Mouse (Mus musculus) heart, postnatal 25 days (tissue): ENCODE results near the gene Cnih2. TPM values are rescaled to one million over a fixed set of nuclear protein-coding genes. Genes with fewer than 3 reads are reported as not detected.
"Not testable (repeated sequence)": the region's sequence is repeated elsewhere in the genome, so short reads cannot be mapped to it uniquely, and the experiment has no call there.

ENCODE experiments used
- DNase-seq: peaks from one replicate; pipeline ENCODE4 v3.0.0; 2022; ENCODE audit warnings: low spot score
- intact Hi-C: fragments of 180-260 bp; cut with DNase I; formaldehyde crosslinking; loops from one replicate; pipeline ENCODE4 v1.15.1; 2025
- total RNA-seq, 2 experiments: library from RNA; stranded (reverse); gene quantifications; 2 replicates each; pipeline ENCODE4 v1.2.3; 2021

Gene Cnih2
- total RNA-seq, 2 experiments from 2014 or later = 0.18 TPM; not detected in 1

DNA sequence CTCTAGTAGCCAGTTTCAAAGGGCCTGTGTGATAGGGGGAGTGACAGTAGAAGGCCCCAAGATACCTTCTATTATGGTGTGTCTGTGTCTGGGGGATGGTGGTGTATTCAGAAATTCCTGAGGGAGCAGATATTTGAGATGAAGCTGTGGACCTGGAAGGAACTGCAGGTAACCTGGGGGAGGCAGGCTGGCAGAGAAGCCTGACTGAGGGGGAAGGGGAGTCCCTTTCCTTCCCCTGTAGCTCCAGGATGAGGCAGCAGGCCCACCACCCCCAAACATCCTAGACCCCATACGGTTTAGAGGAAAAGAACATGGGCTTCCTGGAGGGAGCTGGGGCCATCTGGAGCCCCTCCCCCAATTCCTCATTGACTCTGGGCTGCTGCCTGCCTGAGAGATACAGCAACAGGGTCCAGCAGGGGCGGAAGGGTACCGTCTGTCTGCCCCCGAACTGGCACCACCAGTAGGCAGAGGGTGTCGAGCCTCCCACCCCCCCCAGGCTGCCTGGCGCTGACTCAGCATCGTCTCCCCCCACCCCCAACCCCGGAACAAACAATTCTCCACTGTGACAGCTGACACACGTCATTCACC is 2.3 kb downstream of the Cnih2 start:
- intact Hi-C loops = loop anchor here (2.0 kb wide), 1 partner anchor 43 kb away; no protein-coding TSS in a partner anchor
- DNase-seq = no peak

- intact Hi-C loops = loop anchor here (2.0 kb wide), 1 partner anchor 44 kb away; no protein-coding TSS in a partner anchor
- DNase-seq = no peak
These were observed 3.4 kb downstream of the Cnih2 start for GRCm38 (mm10) chr19:5094746-5095417.

GRCm38 (mm10) chr19:5094243-5094632 is 4.1 kb downstream of the Cnih2 start:
- intact Hi-C loops = loop anchor here (2.0 kb wide), 1 partner anchor 45 kb away; no protein-coding TSS in a partner anchor
- peak; percentile 70 for DNase-seq

- DNase-seq = no peak
- intact Hi-C loops = loop anchor here (2.0 kb wide), 1 partner anchor 45 kb away; no protein-coding TSS in a partner anchor
These were observed 4.7 kb downstream of the Cnih2 start for GRCm38 (mm10) chr19:5093481-5094242.

DNA sequence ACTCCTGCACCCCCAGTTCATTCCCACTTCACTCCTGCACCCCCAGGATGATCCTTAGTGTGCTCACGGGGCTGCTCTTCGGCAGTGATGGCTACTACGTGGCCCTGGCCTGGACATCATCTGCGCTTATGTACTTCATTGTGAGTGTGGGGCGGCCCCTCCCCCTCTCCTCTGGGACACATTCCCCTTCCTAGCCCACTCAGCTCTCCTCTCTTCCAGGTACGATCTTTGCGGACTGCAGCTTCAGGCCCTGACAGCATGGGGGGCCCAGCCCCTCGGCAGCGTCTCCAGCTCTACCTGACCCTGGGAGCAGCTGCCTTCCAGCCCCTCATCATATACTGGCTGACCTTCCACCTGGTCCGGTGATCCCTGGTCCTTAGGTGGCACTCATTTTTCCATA is 6.2 kb downstream of the Cnih2 start:
- no peak for DNase-seq
- intact Hi-C loops = no loop called here

DNA sequence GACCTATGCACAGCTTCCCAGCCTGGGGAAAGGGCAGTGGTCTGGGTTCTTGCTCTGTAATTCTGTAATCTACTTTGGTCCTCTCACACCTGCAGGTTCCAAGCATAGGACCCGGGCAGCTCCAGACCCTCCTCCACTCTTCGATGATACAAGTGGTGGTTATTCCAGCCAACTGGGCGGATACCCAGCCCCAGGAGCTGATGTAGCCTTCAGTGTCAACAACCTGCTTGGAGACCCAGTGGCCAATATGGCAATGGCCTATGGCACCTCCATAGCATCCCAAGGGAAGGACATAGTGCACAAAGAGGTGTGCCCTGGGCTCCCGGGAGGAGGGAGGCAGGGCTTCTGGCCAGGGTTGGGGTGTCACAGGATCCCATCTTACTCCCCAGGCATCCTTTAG is 9.0 kb downstream of the Cnih2 start:
- intact Hi-C loops = loop anchor here (2.0 kb wide), 1 partner anchor 17 kb away; the partner anchor contains the start of gene Rab1b

GRCm38 (mm10) chr19:5087884-5088728 is 10.2 kb downstream of the Cnih2 start, which contains the start of gene Yif1a:
Gene Yif1a (plus strand): TSS chr19:5088538.
- intact Hi-C loops = loop anchor here (2.0 kb wide), 1 partner anchor 19 kb away; the partner anchor contains the start of gene Rab1b

More for the DNA sequence above, 9.0 kb downstream of the Cnih2 start:
- DNase-seq = no peak

GRCm38 (mm10) chr19:5086533-5086932 is 11.8 kb downstream of the Cnih2 start:
- DNase-seq, intact Hi-C loops: not testable (repeated sequence)

More at GRCm38 (mm10) chr19:5087884-5088728, 10.2 kb downstream of the Cnih2 start, which contains the start of gene Yif1a:
- DNase-seq = peak; percentile 94

- intact Hi-C loops = no loop called here
- no peak for DNase-seq
These were observed 13.0 kb downstream of the Cnih2 start, which contains the start of gene Tmem151a for GRCm38 (mm10) chr19:5085145-5085863. Gene Tmem151a (minus strand): TSS chr19:5085531.

GRCm38 (mm10) chr19:5084834-5085144 is 13.5 kb downstream of the Cnih2 start:
- intact Hi-C loops = loop anchor here (5.0 kb wide), 1 partner anchor 37 kb away; no protein-coding TSS in a partner anchor
- DNase-seq = no peak

GRCm38 (mm10) chr19:5083961-5084833 is 14.1 kb downstream of the Cnih2 start:
- DNase-seq = no peak
- intact Hi-C loops = loop anchor here (5.0 kb wide), 1 partner anchor 37 kb away; no protein-coding TSS in a partner anchor

DNA sequence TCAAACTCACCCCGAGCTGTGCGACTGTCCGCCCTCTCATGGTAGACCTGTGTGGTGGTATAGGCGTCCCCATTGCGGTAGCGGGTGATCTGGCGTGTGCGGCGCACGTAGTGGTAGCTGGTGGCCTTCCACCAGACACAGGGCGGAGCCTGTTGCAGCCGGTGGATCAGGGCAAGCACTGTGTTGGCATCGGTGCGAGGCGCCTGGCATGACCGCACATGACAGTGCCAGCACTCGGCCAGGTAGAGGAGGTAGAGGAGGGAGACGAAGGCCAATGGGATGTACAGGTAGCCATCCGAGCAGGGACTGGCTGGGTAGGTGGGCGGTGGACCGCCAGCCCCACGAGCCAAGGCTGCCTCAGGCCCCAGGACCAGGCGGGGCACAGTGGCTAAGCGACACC is 15.7 kb downstream of the Cnih2 start:
- intact Hi-C loops = loop anchor here (5.0 kb wide), 1 partner anchor 35 kb away; no protein-coding TSS in a partner anchor
- no peak for DNase-seq

- intact Hi-C loops = loop anchor here (5.0 kb wide), 1 partner anchor 35 kb away; no protein-coding TSS in a partner anchor
- DNase-seq = no peak
These were observed 16.3 kb downstream of the Cnih2 start for GRCm38 (mm10) chr19:5082005-5082404.

GRCm38 (mm10) chr19:5079279-5079678 is 19.0 kb downstream of the Cnih2 start:
- intact Hi-C loops = no loop called here

GRCm38 (mm10) chr19:5073518-5073917 is 24.8 kb downstream of the Cnih2 start:
- intact Hi-C loops = loop anchor here (1.0 to 2.0 kb wide), 2 partner anchors 17 to 59 kb away; no protein-coding TSS in a partner anchor
- DNase-seq = no peak

More at GRCm38 (mm10) chr19:5079279-5079678, 19.0 kb downstream of the Cnih2 start:
- no peak for DNase-seq

- intact Hi-C loops = loop anchor here (1.0 to 2.0 kb wide), 2 partner anchors 17 to 58 kb away; no protein-coding TSS in a partner anchor
- no peak for DNase-seq
These were observed 25.3 kb downstream of the Cnih2 start for GRCm38 (mm10) chr19:5073028-5073427.

DNA sequence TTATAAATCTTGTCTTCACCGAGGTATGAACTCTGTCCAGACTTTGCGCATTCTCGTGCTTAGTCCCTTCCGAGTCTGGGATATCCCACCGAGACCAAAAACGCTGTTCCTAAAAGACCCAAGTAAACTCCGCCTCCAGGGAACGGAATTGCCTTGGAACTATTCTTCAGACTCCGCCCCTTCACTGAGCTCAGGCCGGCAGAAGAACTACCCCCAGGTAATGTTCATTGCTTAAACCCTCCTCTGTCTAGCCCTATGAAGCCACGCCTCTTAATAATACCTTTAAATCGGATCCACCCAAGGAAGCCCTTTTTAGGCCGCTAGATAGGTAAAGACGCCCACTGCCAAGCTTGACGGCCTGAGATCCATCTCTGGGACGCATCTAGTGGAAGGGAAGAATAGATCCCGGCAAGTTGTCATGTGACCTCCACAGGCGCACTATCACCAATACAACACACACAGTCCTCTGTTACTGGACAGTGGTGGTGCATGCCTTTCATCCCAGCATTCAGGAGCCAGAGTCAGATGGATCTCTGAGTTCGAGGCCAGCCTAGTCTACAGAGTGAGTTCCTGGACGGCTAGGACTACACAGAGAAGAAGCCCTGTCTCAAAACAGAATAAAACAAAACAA is 25.8 kb downstream of the Cnih2 start:
- intact Hi-C loops = loop anchor here (1.0 to 2.0 kb wide), 2 partner anchors 16 to 58 kb away; no protein-coding TSS in a partner anchor

More for the DNA sequence above, 25.8 kb downstream of the Cnih2 start:
- DNase-seq = no peak
